Mouse (Mus musculus): ENCODE data around the gene Kif21b. TPM values are rescaled to one million over a fixed set of nuclear protein-coding genes. Genes with fewer than 3 reads are reported as not detected.

Kif21b gene
- total and polyA plus RNA-seq, 3 experiments = 13.2 to 51.9 (median 36.7) TPM

DNA sequence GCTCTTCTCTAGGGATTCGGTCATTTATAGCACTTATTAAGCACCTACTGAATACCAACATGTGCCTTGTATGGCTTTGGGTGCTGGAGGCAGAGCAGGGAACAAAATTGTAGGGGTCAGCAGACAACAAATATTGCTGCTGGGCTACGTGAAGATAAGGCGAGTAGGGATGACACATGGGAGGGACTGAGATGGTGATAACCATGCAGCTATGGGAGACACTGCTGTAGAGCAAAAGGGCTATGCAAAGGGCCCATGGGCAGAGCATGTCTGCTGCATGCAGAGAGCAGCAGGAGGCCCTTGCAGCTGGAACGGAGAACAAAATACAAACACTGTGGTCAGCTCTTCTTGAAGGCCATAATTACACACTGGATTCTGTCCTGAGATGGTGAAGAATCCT, 29.1 kb upstream of the Kif21b start:
- TF ChIP-seq TAL1 (conservative IDR thresholded peaks at IDR 0.05; ENCODE audit: low read depth, low read length) (0 out of 2 replicates have a peak, but pooled peaks have one; percentile 11), POLR2AphosphoS5 (IDR thresholded peaks at IDR 0.05; ENCODE audit: insufficient replicate concordance, low read depth, low read length) (no peak)
- Histone ChIP-seq H3K9me3 (replicated peaks) (peaks cover 5% of the 10 kb centered on the region), H3K4me3 (ENCODE audit: low read depth, low read length) (peak overlapping the region; percentile 8; the same call in 1 of the 2 replicates), H3K36me3 (replicated peaks) (no peaks in the 10 kb centered on the region), H3K4me1 (ENCODE audit: insufficient read depth, low read depth, low read length) (peaks cover 58% of the 10 kb centered on the region), H3K27me3 (ENCODE audit: insufficient read depth, low read length) (peaks cover 20% of the 10 kb centered on the region)
- ATAC-seq (ENCODE audit: extremely low read depth, insufficient number of reproducible peaks, low FRiP score, poor library complexity, severe bottlenecking) (no peak), DNase-seq (ENCODE audit: low spot score) (no peak)

DNA sequence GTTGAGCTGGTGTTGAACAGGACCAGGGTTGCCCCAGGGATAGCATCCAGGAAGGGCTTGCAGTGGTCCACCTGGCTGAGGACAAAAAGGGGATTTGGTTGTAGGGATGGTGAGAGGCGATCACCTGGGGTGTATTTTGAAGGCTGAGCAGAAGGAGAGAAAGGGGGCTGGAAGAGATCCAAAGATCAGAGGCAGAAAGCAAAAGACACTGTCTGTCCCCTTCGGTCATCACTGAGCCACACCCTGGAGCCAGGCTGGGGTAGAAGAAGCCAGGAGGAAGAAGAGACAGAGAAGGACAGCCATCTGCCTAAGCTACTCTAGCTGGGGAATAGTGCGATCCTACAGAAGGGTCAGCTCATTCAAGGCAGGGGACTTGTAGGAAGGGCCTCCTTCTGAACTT, 28.6 kb upstream of the Kif21b start:
- no peak for DNase-seq (ENCODE audit: low spot score)
- Histone ChIP-seq H3K4me3 (ENCODE audit: low read depth, low read length) (peak overlapping the region; percentile 8; the same call in 1 of the 2 replicates), H3K9me3 (replicated peaks) (peaks cover 5% of the 10 kb centered on the region), H3K36me3 (replicated peaks) (no peaks in the 10 kb centered on the region), H3K4me1 (ENCODE audit: insufficient read depth, low read depth, low read length) (peaks cover 58% of the 10 kb centered on the region), H3K27me3 (ENCODE audit: insufficient read depth, low read length) (peaks cover 17% of the 10 kb centered on the region)
- TF ChIP-seq GATA2 (IDR thresholded peaks at IDR 0.05; ENCODE audit: borderline replicate concordance, low read depth, low read length) (no peak), CTCF (IDR thresholded peaks at IDR 0.05; ENCODE audit: low read depth, low read length) (no peak)
- no peak for ATAC-seq (ENCODE audit: extremely low read depth, insufficient number of reproducible peaks, low FRiP score, poor library complexity, severe bottlenecking)

DNA sequence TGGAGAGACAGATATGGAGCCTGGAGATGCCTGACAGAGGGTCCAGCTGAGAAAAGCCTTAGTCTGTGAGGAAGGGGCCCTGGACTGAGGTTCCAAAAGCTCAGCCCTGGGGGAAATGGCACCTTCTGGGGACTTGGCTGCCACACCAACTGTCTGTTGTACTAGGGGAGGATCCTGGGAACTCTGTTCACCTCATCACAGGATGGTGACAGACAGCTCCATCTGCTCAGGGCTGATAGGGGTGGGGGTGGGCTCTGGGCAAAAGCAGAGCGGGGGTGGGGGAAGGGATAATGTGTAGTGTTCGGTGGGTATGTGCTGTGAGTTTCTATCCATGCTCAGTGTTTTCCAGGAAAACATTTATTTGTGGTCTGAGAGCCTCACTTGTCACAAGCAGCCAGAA, 28.2 kb upstream of the Kif21b start:
- DNase-seq (ENCODE audit: low spot score) (peak; percentile 59), ATAC-seq (ENCODE audit: extremely low read depth, insufficient number of reproducible peaks, low FRiP score, poor library complexity, severe bottlenecking) (peak; percentile 18; the same call in 1 of the 2 replicates)
- TF ChIP-seq GATA2 (IDR thresholded peaks at IDR 0.05; ENCODE audit: borderline replicate concordance, low read depth, low read length) (no peak), TAL1 (conservative IDR thresholded peaks at IDR 0.05; ENCODE audit: low read depth, low read length) (peak; percentile 40), POLR2AphosphoS5 (IDR thresholded peaks at IDR 0.05; ENCODE audit: insufficient replicate concordance, low read depth, low read length) (no peak), GATA1 (IDR thresholded peaks at IDR 0.05; ENCODE audit: borderline replicate concordance, low read length) (no peak), CTCF (IDR thresholded peaks at IDR 0.05; ENCODE audit: low read depth, low read length) (no peak)
- H3K4me1 ChIP-seq (ENCODE audit: insufficient read depth, low read depth, low read length) = peaks cover 56% of the 10 kb centered on the region
- H3K4me3 ChIP-seq (ENCODE audit: low read depth, low read length) = peak overlapping the region; percentile 8; the same call in 1 of the 2 replicates
- H3K27me3 ChIP-seq (ENCODE audit: insufficient read depth, low read length) = peaks cover 18% of the 10 kb centered on the region
- no peaks in the 10 kb centered on the region for H3K36me3 ChIP-seq (replicated peaks)
- H3K9me3 ChIP-seq (replicated peaks) = peaks cover 5% of the 10 kb centered on the region

DNA sequence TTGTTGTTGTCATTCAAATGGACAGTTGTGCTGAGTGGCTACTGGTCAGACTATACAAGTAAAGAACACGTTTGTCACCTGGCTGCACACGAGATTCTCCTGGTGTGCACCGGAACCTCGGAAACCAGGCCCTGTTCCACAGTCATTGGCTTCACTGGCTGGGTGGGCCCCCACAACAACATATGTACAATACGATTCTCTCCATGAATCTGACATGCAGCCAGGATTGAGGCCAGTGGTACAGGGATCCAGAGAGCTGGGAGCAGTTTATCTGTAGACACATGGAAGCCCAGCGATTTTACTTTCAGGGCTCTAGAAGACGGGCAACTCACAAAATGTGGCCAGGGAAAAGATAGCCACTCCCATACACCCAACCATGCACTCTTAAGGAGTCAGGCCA, 27.5 kb upstream of the Kif21b start:
- Histone ChIP-seq H3K9me3 (replicated peaks) (peaks cover 5% of the 10 kb centered on the region), H3K4me3 (ENCODE audit: low read depth, low read length) (no peak overlapping the region; the same call in 1 of the 2 replicates), H3K4me1 (ENCODE audit: insufficient read depth, low read depth, low read length) (peaks cover 60% of the 10 kb centered on the region), H3K27me3 (ENCODE audit: insufficient read depth, low read length) (peaks cover 19% of the 10 kb centered on the region), H3K36me3 (replicated peaks) (no peaks in the 10 kb centered on the region)
- no peak for DNase-seq (ENCODE audit: low spot score)
- ATAC-seq (ENCODE audit: extremely low read depth, insufficient number of reproducible peaks, low FRiP score, poor library complexity, severe bottlenecking) = no peak
- no peak for TF ChIP-seq GATA1 (IDR thresholded peaks at IDR 0.05; ENCODE audit: borderline replicate concordance, low read length)
- no peak for TF ChIP-seq CTCF (IDR thresholded peaks at IDR 0.05; ENCODE audit: low read depth, low read length)
- no peak for TF ChIP-seq GATA2 (IDR thresholded peaks at IDR 0.05; ENCODE audit: borderline replicate concordance, low read depth, low read length)
- TF ChIP-seq TAL1 (conservative IDR thresholded peaks at IDR 0.05; ENCODE audit: low read depth, low read length) = no peak
- no peak for TF ChIP-seq POLR2AphosphoS5 (IDR thresholded peaks at IDR 0.05; ENCODE audit: insufficient replicate concordance, low read depth, low read length)

DNA sequence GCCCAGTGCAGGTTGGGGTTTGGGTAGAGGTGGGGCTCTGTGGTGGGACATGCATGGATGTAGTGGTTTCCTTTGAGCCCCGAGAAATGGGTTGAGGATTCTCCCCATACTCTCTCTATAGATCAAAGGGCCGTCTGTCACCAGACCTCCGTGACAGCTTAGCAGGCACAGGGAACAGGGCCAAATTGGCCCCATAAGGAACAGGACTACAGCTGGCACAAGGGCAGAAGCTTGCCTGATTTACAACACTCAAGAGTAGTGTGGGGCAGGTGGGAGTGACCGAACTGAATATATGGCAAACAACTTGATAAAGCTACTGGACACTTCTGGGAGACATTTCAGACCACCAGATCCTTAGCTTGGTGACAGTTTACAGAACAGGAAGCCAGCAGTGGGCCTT, 26.4 kb upstream of the Kif21b start:
- Histone ChIP-seq H3K36me3 (replicated peaks) (no peaks in the 10 kb centered on the region), H3K27me3 (ENCODE audit: insufficient read depth, low read length) (peaks cover 22% of the 10 kb centered on the region), H3K4me1 (ENCODE audit: insufficient read depth, low read depth, low read length) (peaks cover 58% of the 10 kb centered on the region), H3K9me3 (replicated peaks) (peaks cover 3% of the 10 kb centered on the region), H3K4me3 (ENCODE audit: low read depth, low read length) (no peak overlapping the region)
- TF ChIP-seq CTCF (IDR thresholded peaks at IDR 0.05; ENCODE audit: low read depth, low read length) = no peak
- no peak for TF ChIP-seq GATA2 (IDR thresholded peaks at IDR 0.05; ENCODE audit: borderline replicate concordance, low read depth, low read length)
- no peak for TF ChIP-seq POLR2AphosphoS5 (IDR thresholded peaks at IDR 0.05; ENCODE audit: insufficient replicate concordance, low read depth, low read length)
- no peak for TF ChIP-seq TAL1 (conservative IDR thresholded peaks at IDR 0.05; ENCODE audit: low read depth, low read length)
- TF ChIP-seq GATA1 (IDR thresholded peaks at IDR 0.05; ENCODE audit: borderline replicate concordance, low read length) = no peak
- DNase-seq (ENCODE audit: low spot score) (no peak), ATAC-seq (ENCODE audit: extremely low read depth, insufficient number of reproducible peaks, low FRiP score, poor library complexity, severe bottlenecking) (no peak)

DNA sequence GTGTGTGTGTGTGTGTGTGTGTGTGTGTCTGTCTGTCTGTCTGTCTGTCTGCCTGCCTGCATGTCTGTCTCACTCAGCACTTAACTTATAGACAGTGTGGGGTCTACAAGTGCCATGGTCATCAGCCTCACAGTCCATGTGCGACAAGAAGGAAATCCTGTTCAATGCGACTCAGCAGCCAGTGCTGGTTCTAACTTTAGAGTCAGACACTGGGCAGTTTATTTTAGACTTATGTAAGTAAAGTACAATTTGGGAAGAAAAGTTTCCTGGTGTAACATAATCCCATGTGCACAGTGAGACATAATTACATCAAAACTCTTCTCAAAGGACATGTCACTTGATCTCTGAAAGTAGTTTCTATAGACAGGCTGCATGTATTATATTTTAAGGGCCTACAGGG, 21.7 kb upstream of the Kif21b start:
- ATAC-seq (ENCODE audit: extremely low read depth, insufficient number of reproducible peaks, low FRiP score, poor library complexity, severe bottlenecking) = no peak

DNA sequence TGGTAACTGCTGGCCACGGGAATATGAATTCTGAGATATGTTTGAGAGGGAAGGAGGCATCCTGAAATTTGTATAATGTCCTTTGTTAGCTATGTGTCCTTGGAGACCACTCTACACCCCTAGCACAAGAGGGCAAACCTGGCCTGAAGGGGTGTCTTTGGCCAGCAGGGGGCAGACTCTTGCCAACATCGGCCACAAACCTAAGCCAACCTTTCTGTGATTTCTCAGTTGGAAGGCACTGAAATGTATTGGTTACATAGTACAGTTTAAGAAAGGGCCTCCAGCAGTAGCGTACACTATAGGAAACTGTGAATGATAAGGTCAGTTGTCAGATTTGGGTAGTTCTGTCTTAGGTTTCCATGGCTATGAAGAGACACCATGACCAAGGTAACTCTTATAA, 15.0 kb upstream of the Kif21b start:
- TF ChIP-seq CTCF (IDR thresholded peaks at IDR 0.05; ENCODE audit: low read depth, low read length) (peak; percentile 91), GATA1 (IDR thresholded peaks at IDR 0.05; ENCODE audit: borderline replicate concordance, low read length) (no peak)
- no peak for ATAC-seq (ENCODE audit: extremely low read depth, insufficient number of reproducible peaks, low FRiP score, poor library complexity, severe bottlenecking)
- H3K4me1 ChIP-seq (ENCODE audit: insufficient read depth, low read depth, low read length) = peaks cover 38% of the 10 kb centered on the region
- peaks cover 43% of the 10 kb centered on the region for H3K27me3 ChIP-seq (ENCODE audit: insufficient read depth, low read length)
- no peaks in the 10 kb centered on the region for H3K36me3 ChIP-seq (replicated peaks)
- H3K4me3 ChIP-seq (ENCODE audit: low read depth, low read length) = no peak overlapping the region
- DNase-seq (ENCODE audit: low spot score) = no peak
- peaks cover 2% of the 10 kb centered on the region for H3K9me3 ChIP-seq (replicated peaks)

More for the DNA sequence above, 21.7 kb upstream of the Kif21b start:
- no peak overlapping the region for H3K4me3 ChIP-seq (ENCODE audit: low read depth, low read length)
- peaks cover 33% of the 10 kb centered on the region for H3K4me1 ChIP-seq (ENCODE audit: insufficient read depth, low read depth, low read length)
- DNase-seq (ENCODE audit: low spot score) = no peak
- peaks cover 2% of the 10 kb centered on the region for H3K9me3 ChIP-seq (replicated peaks)
- TF ChIP-seq TAL1 (conservative IDR thresholded peaks at IDR 0.05; ENCODE audit: low read depth, low read length) = no peak
- H3K36me3 ChIP-seq (replicated peaks) = no peaks in the 10 kb centered on the region
- H3K27me3 ChIP-seq (ENCODE audit: insufficient read depth, low read length) = peaks cover 48% of the 10 kb centered on the region

Measured in G1E (cell line).